25 mouse cellular contexts compared by ENCODE assay signal in the genomic region with DNA sequence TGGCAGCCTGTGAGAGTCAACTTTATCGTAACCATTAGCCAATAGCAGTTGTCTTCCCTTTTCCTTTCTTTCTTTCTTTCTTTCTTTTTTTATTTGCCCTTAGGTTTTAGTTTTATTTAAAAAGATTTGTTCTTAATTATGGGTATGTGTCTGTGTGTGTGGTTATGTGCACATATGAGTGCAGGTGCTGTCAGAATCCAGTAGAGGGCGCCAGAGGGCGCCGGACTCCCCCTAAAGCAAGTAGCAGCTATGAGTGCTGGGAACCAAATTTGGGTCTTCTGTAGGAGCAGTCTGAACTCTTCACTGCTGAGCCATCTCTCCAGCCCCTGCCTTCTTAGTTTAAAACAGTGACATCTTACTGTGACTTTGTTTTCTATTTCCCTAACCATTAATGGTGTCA.
A peak's percentile ranks its signal among the peaks of the same experiment; 100 is the strongest.
DNase-seq lines count a peak whose midpoint lies in the region; ATAC-seq and TF ChIP-seq lines count a peak whose summit lies in the region.
"Had no signal": no experiment of that assay in that cellular context is flagged by ENCODE, and none has a peak within 500 bp of the region (broad histone marks: within the 10 kb centered on the region; RNA-seq: fewer than 3 reads in every experiment).

No protein-coding gene starts in this region.

- H3K4me1 ChIP-seq in liver, adult 2 months (ENCODE audit: control insufficient read depth, insufficient read depth, low read length), result no peaks in the 10 kb centered on the region
- no peaks in the 10 kb centered on the region; the same call in 1 of the 2 replicates for H3K4me1 ChIP-seq in liver, embryonic 11.5 days (replicated peaks; ENCODE audit: control insufficient read depth, insufficient read depth, low read length)
- H3K4me1 ChIP-seq in E14TG2a.4 (replicated peaks; ENCODE audit: low read depth, low read length), result peaks cover 16% of the 10 kb centered on the region
- H3K4me1 ChIP-seq: embryonic facial prominence, embryonic 12.5 days; liver, embryonic 15.5 days; stomach, embryonic 15.5 days had no signal

- no peak overlapping the region for H3K4me3 ChIP-seq in gastrocnemius, adult 2 months
- no peak overlapping the region for H3K4me3 ChIP-seq in liver, adult 2 months (ENCODE audit: insufficient read depth, low read depth, low read length)
- no peak overlapping the region for H3K4me3 ChIP-seq in liver, embryonic 11.5 days (ENCODE audit: low read depth, low read length)
- no peak overlapping the region for H3K4me3 ChIP-seq in E14TG2a.4 (replicated peaks; ENCODE audit: low read length)
- H3K4me3 ChIP-seq: embryonic facial prominence, embryonic 12.5 days; erythroblast, embryonic 14.5 days; heart, embryonic 12.5 days; intestine, embryonic 15.5 days; limb, embryonic 10.5 days; liver, embryonic 15.5 days; neural tube, embryonic 15.5 days; stomach, embryonic 15.5 days had no signal

- no peak overlapping the region for H3K4me2 ChIP-seq in liver, embryonic 11.5 days
- H3K4me2 ChIP-seq: embryonic facial prominence, embryonic 12.5 days; heart, embryonic 12.5 days; hindbrain, embryonic 14.5 days; intestine, embryonic 15.5 days; liver, embryonic 15.5 days; neural tube, embryonic 15.5 days; stomach, embryonic 15.5 days had no signal

- H3K27me3 ChIP-seq in liver, adult 2 months (ENCODE audit: control insufficient read depth, insufficient read depth, low read length), result no peaks in the 10 kb centered on the region
- H3K27me3 ChIP-seq in liver, embryonic 11.5 days (replicated peaks; ENCODE audit: control insufficient read depth, insufficient read depth, low read length), result no peaks in the 10 kb centered on the region
- H3K27me3 ChIP-seq in E14TG2a.4 (ENCODE audit: insufficient read depth, low read length), result peaks cover 2% of the 10 kb centered on the region; the same call in 1 of the 2 replicates
- H3K27me3 ChIP-seq: embryonic facial prominence, embryonic 12.5 days; heart, embryonic 12.5 days; intestine, embryonic 15.5 days; liver, embryonic 15.5 days; stomach, embryonic 15.5 days had no signal

- ATAC-seq in liver, embryonic 11.5 days (replicated peaks; ENCODE audit: low FRiP score), result no peak
- ATAC-seq in inflammation-experienced regulatory T-cells, adult 6 months, result no peak
- ATAC-seq: forebrain, embryonic 14.5 days; intestine, embryonic 15.5 days; midbrain, embryonic 16.5 days had no signal

- no peaks in the 10 kb centered on the region for H3K79me2 ChIP-seq in liver, adult 2 months (ENCODE audit: control insufficient read depth, insufficient read depth, low read length)

- no peaks in the 10 kb centered on the region for H3K36me3 ChIP-seq in liver, adult 2 months (ENCODE audit: control insufficient read depth, insufficient read depth, low read length)
- H3K36me3 ChIP-seq in liver, embryonic 11.5 days (ENCODE audit: control insufficient read depth, insufficient read depth, low read length), result no peaks in the 10 kb centered on the region
- H3K36me3 ChIP-seq in E14TG2a.4 (ENCODE audit: insufficient read depth, low read length), result no peaks in the 10 kb centered on the region
- H3K36me3 ChIP-seq: embryonic facial prominence, embryonic 12.5 days; heart, embryonic 12.5 days; intestine, embryonic 15.5 days; limb, embryonic 10.5 days; liver, embryonic 15.5 days; neural tube, embryonic 15.5 days; stomach, embryonic 15.5 days had no signal

- no peak for TF ChIP-seq POLR2A in liver, adult 2 months (IDR thresholded peaks at IDR 0.05; ENCODE audit: extremely low read depth, insufficient read depth, low read length)

- H3K27ac ChIP-seq in gastrocnemius, adult 2 months, result no peak overlapping the region
- H3K27ac ChIP-seq in liver, adult 2 months (replicated peaks; ENCODE audit: insufficient read depth, low read depth, low read length), result no peak overlapping the region
- H3K27ac ChIP-seq in liver, embryonic 11.5 days (ENCODE audit: low read depth, low read length), result no peak overlapping the region
- H3K27ac ChIP-seq: embryonic facial prominence, embryonic 12.5 days; hindbrain, embryonic 14.5 days; intestine, embryonic 15.5 days; limb, embryonic 10.5 days; liver, embryonic 15.5 days; neural tube, embryonic 15.5 days; stomach, embryonic 15.5 days had no signal

- no peaks in the 10 kb centered on the region; the same call in 1 of the 2 replicates for H3K9me3 ChIP-seq in liver, embryonic 11.5 days (ENCODE audit: control insufficient read depth, low read length)
- H3K9me3 ChIP-seq in E14TG2a.4 (ENCODE audit: low read length), result peaks cover 17% of the 10 kb centered on the region; the same call in 1 of the 2 replicates
- H3K9me3 ChIP-seq: intestine, embryonic 15.5 days; limb, embryonic 10.5 days; liver, embryonic 15.5 days; neural tube, embryonic 15.5 days; stomach, embryonic 15.5 days had no signal

- intact Hi-C loops in gastrocnemius, adult 2 months (cut with DNase I), result loop anchor here (10.0 kb wide), 1 partner anchor 506 kb away; no protein-coding TSS in a partner anchor

- peak; percentile 46 for TF ChIP-seq CTCF in gastrocnemius, adult 2 months (IDR thresholded peaks at IDR 0.05)
- TF ChIP-seq CTCF in liver, adult 2 months (IDR thresholded peaks at IDR 0.05; ENCODE audit: low read depth, low read length), result peak; percentile 20; the same call in 1 of the 2 replicates
- peak; percentile 65 for TF ChIP-seq CTCF in E14TG2a.4 (conservative IDR thresholded peaks at IDR 0.05; ENCODE audit: low read length)

- no peak for DNase-seq in gastrocnemius, adult 2 months
- DNase-seq in gastrocnemius, adult 8-10 months (ENCODE audit: low spot score in 2 of 2), result no peak
- no peak for DNase-seq in liver, adult 2 months (ENCODE audit: extremely low read depth, low read depth, low spot score)
- DNase-seq in liver, embryonic 11.5 days (ENCODE audit: low spot score), result no peak
- DNase-seq in R1 (ENCODE audit: low read depth, low spot score), result peak; percentile 33
- no peak for DNase-seq in frontal cortex, postnatal 25 days (ENCODE audit: low spot score in 2 of 2)
- DNase-seq: cerebellum, adult 9-10 months; heart, postnatal 36 days; kidney, postnatal 14 days; lung, postnatal 36 days; spleen, adult 18-20 months; thymus, postnatal 25 days had no signal

- no peak overlapping the region for H3K9ac ChIP-seq in liver, adult 2 months (ENCODE audit: low read depth, low read length)
- H3K9ac ChIP-seq in liver, embryonic 11.5 days (ENCODE audit: low read depth, low read length), result no peak overlapping the region
- H3K9ac ChIP-seq: embryonic facial prominence, embryonic 12.5 days; heart, embryonic 12.5 days; hindbrain, embryonic 14.5 days; intestine, embryonic 15.5 days; liver, embryonic 15.5 days; neural tube, embryonic 15.5 days; stomach, embryonic 15.5 days had no signal

- 86% methylated on average over 4 of the region's 4 CpGs for WGBS in liver, adult 2 months
- WGBS in liver, embryonic 11.5 days, result 75% methylated on average over 4 of the region's 4 CpGs
